Mouse (Mus musculus): ENCODE data around the gene Crygc.

The Crygc gene

GRCm38 (mm10) chr1:65073589-65073988 lies at the start of gene Crygc:
Gene Crygc, minus strand, starts transcription at chr1:65073689.
- no peak for DNase-seq (ENCODE audit: extremely low spot score, low spot score)

GRCm38 (mm10) chr1:65122574-65123372 lies 49.3 kb upstream of the Crygc start, which contains the start of gene D630023F18Rik:
Gene D630023F18Rik, minus strand, starts transcription at chr1:65123214.
- no peak for DNase-seq (ENCODE audit: extremely low spot score, low spot score)

- DNase-seq (ENCODE audit: extremely low spot score, low spot score), result no peak
Observed at GRCm38 (mm10) chr1:65119438-65119837, 45.9 kb upstream of the Crygc start, which contains the start of gene Gm28845. Gene Gm28845, minus strand, starts transcription at chr1:65119558.

GRCm38 (mm10) chr1:65118150-65118913 lies 44.8 kb upstream of the Crygc start:
- no peak for DNase-seq (ENCODE audit: extremely low spot score, low spot score)

- DNase-seq (ENCODE audit: extremely low spot score, low spot score), result no peak
Observed at GRCm38 (mm10) chr1:65113536-65114172, 40.2 kb upstream of the Crygc start.

GRCm38 (mm10) chr1:65112807-65113196 lies 39.3 kb upstream of the Crygc start:
- DNase-seq (ENCODE audit: extremely low spot score, low spot score), result no peak

- peak; percentile 73 for DNase-seq (ENCODE audit: extremely low spot score, low spot score)
Observed at GRCm38 (mm10) chr1:65112031-65112806, 38.7 kb upstream of the Crygc start.

GRCm38 (mm10) chr1:65109756-65110435 lies 36.4 kb upstream of the Crygc start:
- no peak for DNase-seq (ENCODE audit: extremely low spot score, low spot score)

GRCm38 (mm10) chr1:65109196-65109595 lies 35.7 kb upstream of the Crygc start:
- no peak for DNase-seq (ENCODE audit: extremely low spot score, low spot score)

- no peak for DNase-seq (ENCODE audit: extremely low spot score, low spot score)
Observed at GRCm38 (mm10) chr1:65107654-65108279, 34.3 kb upstream of the Crygc start.

- DNase-seq (ENCODE audit: extremely low spot score, low spot score), result no peak
Observed at GRCm38 (mm10) chr1:65103273-65103672, 29.8 kb upstream of the Crygc start, which contains the start of gene Cryga. Gene Cryga, minus strand, starts transcription at chr1:65103373.

- DNase-seq (ENCODE audit: extremely low spot score, low spot score), result no peak
Observed at GRCm38 (mm10) chr1:65096953-65097352, 23.5 kb upstream of the Crygc start.

- no peak for DNase-seq (ENCODE audit: extremely low spot score, low spot score)
Observed at GRCm38 (mm10) chr1:65091566-65091965, 18.1 kb upstream of the Crygc start.

GRCm38 (mm10) chr1:65090370-65090769 lies 16.9 kb upstream of the Crygc start:
- DNase-seq (ENCODE audit: extremely low spot score, low spot score), result no peak

GRCm38 (mm10) chr1:65088567-65089356 lies 15.3 kb upstream of the Crygc start:
- DNase-seq (ENCODE audit: extremely low spot score, low spot score), result no peak

GRCm38 (mm10) chr1:65082188-65082587 lies 8.7 kb upstream of the Crygc start, which contains the start of gene Crygb:
Gene Crygb, minus strand, starts transcription at chr1:65082288.
- DNase-seq (ENCODE audit: extremely low spot score, low spot score), result no peak

- no peak for DNase-seq (ENCODE audit: extremely low spot score, low spot score)
Observed at GRCm38 (mm10) chr1:65075607-65076006, 2.1 kb upstream of the Crygc start.

GRCm38 (mm10) chr1:65067842-65068241 lies 5.6 kb downstream of the Crygc start:
- DNase-seq (ENCODE audit: extremely low spot score, low spot score), result no peak

GRCm38 (mm10) chr1:65064201-65064600 lies 9.3 kb downstream of the Crygc start:
- no peak for DNase-seq (ENCODE audit: extremely low spot score, low spot score)

Data from neural tube, embryonic 10.5 days (tissue).